Mouse (Mus musculus) heart, embryonic 14.5 days (tissue): Measurements from ENCODE around the gene Strada. TPM values are rescaled to one million over a fixed set of nuclear protein-coding genes. Genes with fewer than 3 reads are reported as not detected.
A peak's percentile ranks its signal among the peaks of the same experiment; 100 is the strongest.

ENCODE experiments used
- ATAC-seq: fragments of 200-750 bp; cut with Nextera tagmentation; 2 replicates; pipeline ENCODE4 v1.8.0; 2017; ENCODE audit warnings: low read depth, moderate TSS enrichment; ENCODE audit not compliant: insufficient number of reproducible peaks, insufficient read depth, low FRiP score
- H3K27ac ChIP-seq, 2 experiments: fragments of 200-500 bp in 1 of 2; fragments of 300-500 bp in 1 of 2; sonication (generic) in 1 of 2; replicated peaks in 1 of 2; 2 replicates each; pipeline ENCODE4 v1.5.1; 2012 to 2014; ENCODE audit warnings: low read depth in 2 of 2, low read length in 2 of 2, control low read depth in 1 of 2, mild to moderate bottlenecking in 1 of 2, mixed read lengths in 1 of 2; ENCODE audit not compliant: control insufficient read depth in 1 of 2, insufficient read depth in 1 of 2
- H3K27me3 ChIP-seq: fragments of 300-500 bp; sonication (generic); 2 replicates; pipeline ENCODE4 v1.6.1; 2014; ENCODE audit warnings: mild to moderate bottlenecking, low read length, control low read depth; ENCODE audit not compliant: control insufficient read depth, insufficient read depth
- H3K36me3 ChIP-seq: fragments of 300-500 bp; sonication (generic); 2 replicates; pipeline ENCODE4 v1.6.1; 2014; ENCODE audit warnings: mild to moderate bottlenecking, control low read depth, low read length, mixed read lengths; ENCODE audit not compliant: control insufficient read depth, insufficient read depth
- H3K4me1 ChIP-seq, 2 experiments: fragments of 200-500 bp in 1 of 2; fragments of 300-500 bp in 1 of 2; sonication (generic) in 1 of 2; 2 replicates each; pipeline ENCODE4 v1.6.1; 2012 to 2014; ENCODE audit warnings: low read length in 2 of 2, control low read depth in 1 of 2, mixed read lengths in 1 of 2; ENCODE audit not compliant: control insufficient read depth in 2 of 2, insufficient read depth in 2 of 2
- H3K4me2 ChIP-seq: fragments of 300-500 bp; sonication (generic); 2 replicates; pipeline ENCODE4 v1.6.1; 2014; ENCODE audit warnings: mild to moderate bottlenecking, low read length
- H3K4me3 ChIP-seq, 2 experiments: fragments of 200-500 bp in 1 of 2; fragments of 300-500 bp in 1 of 2; sonication (generic) in 1 of 2; 2 replicates each; pipeline ENCODE4 v1.5.1; 2012 to 2014; ENCODE audit warnings: low read length in 2 of 2, mild to moderate bottlenecking in 2 of 2, control low read depth in 1 of 2, low read depth in 1 of 2, moderate library complexity in 1 of 2; ENCODE audit not compliant: control insufficient read depth in 1 of 2, insufficient read depth in 1 of 2
- H3K9ac ChIP-seq: fragments of 300-500 bp; sonication (generic); 2 replicates; pipeline ENCODE4 v1.6.1; 2014; ENCODE audit warnings: mild to moderate bottlenecking, low read length
- H3K9me3 ChIP-seq: fragments of 300-500 bp; sonication (generic); 2 replicates; pipeline ENCODE4 v1.6.1; 2016; ENCODE audit warnings: low read length, control low read depth; ENCODE audit not compliant: control insufficient read depth
- WGBS: fragments of 180-500 bp; shearing (Covaris S2); extraction: QIAGEN DNeasy Blood & Tissue Kit; methylation state at CpG from one replicate; pipeline ENCODE4 v1.1.7; 2014; 5-methylcytosine and 5-hydroxymethylcytosine counted together
- polyA plus RNA-seq: library from polyadenylated mRNA; unstranded; fragments of >200 nt; fragmentation: Nextera tagmentation; extraction: Ambion mirVana; gene quantifications from 2 replicates; pipeline ENCODE4 v1.2.1, GENCODE M21; 2014

Strada gene
- polyA plus RNA-seq, 1 experiment from 2014 or later = 21.8 TPM

GRCm38 (mm10) chr11:106173228-106173627, 28.7 kb downstream of the Strada start:
- WGBS = 76% methylated on average over 2 of the region's 2 CpGs
- no peaks in the 10 kb centered on the region for H3K4me1 ChIP-seq
- no peaks in the 10 kb centered on the region for H3K27me3 ChIP-seq
- H3K9ac ChIP-seq = no peak overlapping the region
- ATAC-seq = no peak
- H3K4me2 ChIP-seq = no peak overlapping the region
- no peak overlapping the region for H3K4me3 ChIP-seq
- no peaks in the 10 kb centered on the region for H3K9me3 ChIP-seq
- no peak overlapping the region for H3K27ac ChIP-seq
- H3K36me3 ChIP-seq = peaks cover 25% of the 10 kb centered on the region

- no peak overlapping the region for H3K27ac ChIP-seq
- no peaks in the 10 kb centered on the region for H3K27me3 ChIP-seq
- no peak overlapping the region for H3K4me2 ChIP-seq
- no peaks in the 10 kb centered on the region for H3K4me1 ChIP-seq
- 81% methylated on average over 7 of the region's 7 CpGs for WGBS
- H3K9ac ChIP-seq = no peak overlapping the region
- H3K36me3 ChIP-seq = peaks cover 48% of the 10 kb centered on the region
- ATAC-seq = no peak
- H3K9me3 ChIP-seq = no peaks in the 10 kb centered on the region
- H3K4me3 ChIP-seq = no peak overlapping the region
These were observed 31.2 kb downstream of the Strada start for GRCm38 (mm10) chr11:106170807-106171206.

- no peaks in the 10 kb centered on the region for H3K27me3 ChIP-seq
- no peak overlapping the region for H3K4me3 ChIP-seq
- peaks cover 0 to 2% of the 10 kb centered on the region in 2 experiments; a peak in 1 of 4 replicates for H3K4me1 ChIP-seq
- no peak overlapping the region for H3K9ac ChIP-seq
- H3K27ac ChIP-seq = no peak overlapping the region
- H3K9me3 ChIP-seq = no peaks in the 10 kb centered on the region
- H3K36me3 ChIP-seq = peaks cover 63% of the 10 kb centered on the region
- 80% methylated on average over 5 of the region's 5 CpGs for WGBS
- no peak overlapping the region for H3K4me2 ChIP-seq
- no peak for ATAC-seq
These were observed 34.5 kb downstream of the Strada start for GRCm38 (mm10) chr11:106167435-106167834.

- Histone ChIP-seq H3K9me3 (no peaks in the 10 kb centered on the region), H3K9ac (no peak overlapping the region), H3K36me3 (peaks cover 52% of the 10 kb centered on the region), H3K27ac (peak overlapping the region in 1 of 2 experiments; percentile 42; a peak in 1 of 4 replicates), H3K4me1 (peaks cover 10% of the 10 kb centered on the region in 2 experiments), H3K4me2 (no peak overlapping the region), H3K4me3 (no peak overlapping the region), H3K27me3 (no peaks in the 10 kb centered on the region)
- WGBS = 82% methylated on average over 16 of the region's 16 CpGs
- no peak for ATAC-seq
These were observed 37.3 kb downstream of the Strada start for GRCm38 (mm10) chr11:106164601-106165180.

GRCm38 (mm10) chr11:106163546-106163945, 38.4 kb downstream of the Strada start:
- H3K36me3 ChIP-seq = peaks cover 44% of the 10 kb centered on the region

GRCm38 (mm10) chr11:106162237-106162636, 39.7 kb downstream of the Strada start:
- WGBS = 89% methylated on average over 2 of the region's 2 CpGs
- ATAC-seq = no peak
- Histone ChIP-seq H3K27me3 (no peaks in the 10 kb centered on the region), H3K27ac (no peak overlapping the region), H3K36me3 (peaks cover 39% of the 10 kb centered on the region), H3K4me1 (peaks cover 14 to 27% of the 10 kb centered on the region in 2 experiments), H3K9ac (no peak overlapping the region), H3K9me3 (no peaks in the 10 kb centered on the region), H3K4me3 (no peak overlapping the region), H3K4me2 (no peak overlapping the region)

More at GRCm38 (mm10) chr11:106163546-106163945, 38.4 kb downstream of the Strada start:
- H3K27me3 ChIP-seq = no peaks in the 10 kb centered on the region
- no peaks in the 10 kb centered on the region for H3K9me3 ChIP-seq
- peak overlapping the region; percentile 34 to 42; a peak in 2 of 4 replicates for H3K27ac ChIP-seq
- peaks cover 14 to 21% of the 10 kb centered on the region in 2 experiments for H3K4me1 ChIP-seq
- 75% methylated on average over 4 of the region's 4 CpGs for WGBS
- no peak for ATAC-seq
- H3K9ac ChIP-seq = no peak overlapping the region
- H3K4me3 ChIP-seq = no peak overlapping the region
- no peak overlapping the region for H3K4me2 ChIP-seq

- 33% methylated on average over 22 of the region's 22 CpGs for whole genome bisulfite sequencing
- Histone ChIP-seq H3K9me3 (no peaks in the 10 kb centered on the region), H3K36me3 (peaks cover 39% of the 10 kb centered on the region)
These were observed 40.9 kb downstream of the Strada start, which contains the start of the genes Gm10840 and Limd2 for GRCm38 (mm10) chr11:106160841-106161721. TSS of gene Gm10840 (plus strand) at chr11:106160850. TSS of gene Limd2 (minus strand) at chr11:106160860.

More at GRCm38 (mm10) chr11:106160841-106161721, 40.9 kb downstream of the Strada start, which contains the start of the genes Gm10840 and Limd2:
- Histone ChIP-seq H3K27ac (peak within 1 kb of the TSS; percentile 88 to 89), H3K9ac (peak within 1 kb of the TSS; percentile 92), H3K27me3 (no peaks in the 10 kb centered on the region), H3K4me3 (peak within 1 kb of the TSS; percentile 84 to 91), H3K4me1 (peaks cover 14 to 27% of the 10 kb centered on the region in 2 experiments), H3K4me2 (peak within 1 kb of the TSS; percentile 95)
- no peak for ATAC-seq
